Mouse (Mus musculus) erythroblast, adult 5-6 weeks (primary cell): ENCODE data around the gene Fblim1. TPM values are rescaled to one million over a fixed set of nuclear protein-coding genes. Genes with fewer than 3 reads are reported as not detected.

Experiments used
- ATAC-seq: replicated peaks from 2 replicates; pipeline ENCODE4 v1.8.0; 2016; ENCODE audit warnings: moderate number of reproducible peaks, mild to moderate bottlenecking, moderate TSS enrichment, inconsistent platforms; ENCODE audit not compliant: poor library complexity, low FRiP score, severe bottlenecking
- total RNA-seq, 2 experiments: library from RNA; stranded (forward) in 1 of 2; stranded (reverse) in 1 of 2; fragments of 150-400 nt in 1 of 2; fragments of 200-764, 138-1000 nt in 1 of 2; gene quantifications; 2 replicates each; pipeline versions ENCODE4 v1.2.3 to v1.2.4; 2015 to 2017; ENCODE audit warnings: low replicate concordance in 2 of 2

The Fblim1 gene
- total RNA-seq, 2 experiments from 2014 or later = 1.1 TPM; not detected in 1

- ATAC-seq = no peak
Measured at GRCm38 (mm10) chr4:141627502-141627901, 21.6 kb upstream of the Fblim1 start.

- no peak for ATAC-seq
Measured at GRCm38 (mm10) chr4:141625774-141626550, 20.1 kb upstream of the Fblim1 start.

GRCm38 (mm10) chr4:141624983-141625773 is 19.3 kb upstream of the Fblim1 start:
- ATAC-seq = no peak

GRCm38 (mm10) chr4:141624134-141624533 is 18.2 kb upstream of the Fblim1 start:
- ATAC-seq = no peak

GRCm38 (mm10) chr4:141623666-141624065 is 17.8 kb upstream of the Fblim1 start, which contains the start of gene Slc25a34:
Gene Slc25a34 (minus strand): TSS chr4:141623821.
- ATAC-seq = no peak

GRCm38 (mm10) chr4:141623037-141623436 is 17.1 kb upstream of the Fblim1 start:
- ATAC-seq = no peak

GRCm38 (mm10) chr4:141622580-141622979 is 16.7 kb upstream of the Fblim1 start:
- no peak for ATAC-seq

GRCm38 (mm10) chr4:141622091-141622490 is 16.2 kb upstream of the Fblim1 start:
- no peak for ATAC-seq

- no peak for ATAC-seq
Measured at GRCm38 (mm10) chr4:141621297-141621696, 15.4 kb upstream of the Fblim1 start.

GRCm38 (mm10) chr4:141619299-141619883 is 13.5 kb upstream of the Fblim1 start:
- ATAC-seq = no peak

- 0 out of 2 replicates have a peak, but pooled peaks have one; percentile 51 for ATAC-seq
Measured at GRCm38 (mm10) chr4:141618565-141619243, 12.8 kb upstream of the Fblim1 start, which contains the start of gene Tmem82. Gene Tmem82 (minus strand): TSS chr4:141618633.

GRCm38 (mm10) chr4:141617863-141618564 is 12.1 kb upstream of the Fblim1 start:
- no peak for ATAC-seq

GRCm38 (mm10) chr4:141617299-141617698 is 11.4 kb upstream of the Fblim1 start:
- ATAC-seq = no peak

- ATAC-seq = no peak
Measured at GRCm38 (mm10) chr4:141616811-141617210, 10.9 kb upstream of the Fblim1 start.

GRCm38 (mm10) chr4:141614946-141615345 is 9.1 kb upstream of the Fblim1 start:
- no peak for ATAC-seq

GRCm38 (mm10) chr4:141609538-141609937 is 3.6 kb upstream of the Fblim1 start:
- no peak for ATAC-seq

- ATAC-seq = no peak
Measured at GRCm38 (mm10) chr4:141605421-141605820, 475 bp downstream of the Fblim1 start.

- ATAC-seq = no peak
Measured at GRCm38 (mm10) chr4:141604493-141604892, 1.4 kb downstream of the Fblim1 start.

- ATAC-seq = no peak
Measured at GRCm38 (mm10) chr4:141603921-141604320, 2.0 kb downstream of the Fblim1 start.
